Mouse (Mus musculus): ENCODE measurements around the gene Igsf3. TPM values are rescaled to one million over a fixed set of nuclear protein-coding genes. Genes with fewer than 3 reads are reported as not detected.

Gene Igsf3
- total RNA-seq, 1 experiment, result 22.9 TPM

GRCm38 (mm10) chr3:101365081-101365612 is 11.7 kb upstream of the Igsf3 start:
- Histone ChIP-seq H3K4me1 (ENCODE audit: control insufficient read depth in 2 of 2, insufficient read depth in 2 of 2, low read length in 2 of 2, poor library complexity in 1 of 2) (peaks cover 8 to 15% of the 10 kb centered on the region in 2 experiments; a peak in 3 of 4 replicates), H3K27ac (ENCODE audit: insufficient read depth, low read depth, low read length, poor library complexity, severe bottlenecking) (no peak overlapping the region), H3K9me3 (ENCODE audit: control insufficient read depth, insufficient read depth, low read depth, low read length) (no peaks in the 10 kb centered on the region), H3K9ac (ENCODE audit: insufficient read depth, low read depth, low read length, poor library complexity, severe bottlenecking) (no peak overlapping the region), H3K36me3 (ENCODE audit: control insufficient read depth, insufficient read depth, low read length, poor library complexity, severe bottlenecking) (no peaks in the 10 kb centered on the region), H3K4me3 (ENCODE audit: insufficient read depth in 1 of 2, low read depth in 1 of 2, low read length in 2 of 2, poor library complexity in 1 of 2, severe bottlenecking in 1 of 2) (no peak overlapping the region)
- DNase-seq (ENCODE audit: low read depth, low spot score), result no peak
- in situ Hi-C loops (cut with MboI; ENCODE audit: low sequenced_read_pairs in 2 of 2, unreplicated experiment in 2 of 2), result no loop called here
- no peak for TF ChIP-seq ZC3H11A (IDR thresholded peaks at IDR 0.05; ENCODE audit: borderline replicate concordance, low read depth, low read length)

GRCm38 (mm10) chr3:101365911-101366310 is 11.0 kb upstream of the Igsf3 start:
- H3K4me1 ChIP-seq (ENCODE audit: control insufficient read depth in 2 of 2, insufficient read depth in 2 of 2, low read length in 2 of 2, poor library complexity in 1 of 2), result peaks cover 8 to 15% of the 10 kb centered on the region in 2 experiments; a peak in 3 of 4 replicates
- TF ChIP-seq ZC3H11A (IDR thresholded peaks at IDR 0.05; ENCODE audit: borderline replicate concordance, low read depth, low read length) (no peak), MAFK (IDR thresholded peaks at IDR 0.05; ENCODE audit: insufficient read depth, low read depth, low read length) (no peak), HCFC1 (IDR thresholded peaks at IDR 0.05; ENCODE audit: borderline replicate concordance, insufficient read depth, low read length) (no peak), ZNF384 (IDR thresholded peaks at IDR 0.05; ENCODE audit: low read depth, low read length) (no peak), CHD2 (IDR thresholded peaks at IDR 0.05; ENCODE audit: low read depth, low read length) (no peak)
- H3K9me3 ChIP-seq (ENCODE audit: control insufficient read depth, insufficient read depth, low read depth, low read length), result no peaks in the 10 kb centered on the region
- in situ Hi-C loops (cut with MboI; ENCODE audit: low sequenced_read_pairs in 2 of 2, unreplicated experiment in 2 of 2), result no loop called here
- no peak for DNase-seq (ENCODE audit: low read depth, low spot score)
- no peaks in the 10 kb centered on the region for H3K36me3 ChIP-seq (ENCODE audit: control insufficient read depth, insufficient read depth, low read length, poor library complexity, severe bottlenecking)
- H3K4me3 ChIP-seq (ENCODE audit: insufficient read depth in 1 of 2, low read depth in 1 of 2, low read length in 2 of 2, poor library complexity in 1 of 2, severe bottlenecking in 1 of 2), result no peak overlapping the region
- no peak overlapping the region for H3K9ac ChIP-seq (ENCODE audit: insufficient read depth, low read depth, low read length, poor library complexity, severe bottlenecking)
- H3K27ac ChIP-seq (ENCODE audit: insufficient read depth, low read depth, low read length, poor library complexity, severe bottlenecking), result no peak overlapping the region

- no peak for DNase-seq (ENCODE audit: low read depth, low spot score)
- Histone ChIP-seq H3K4me3 (ENCODE audit: insufficient read depth in 1 of 2, low read depth in 1 of 2, low read length in 2 of 2, poor library complexity in 1 of 2, severe bottlenecking in 1 of 2) (no peak overlapping the region), H3K9me3 (ENCODE audit: control insufficient read depth, insufficient read depth, low read depth, low read length) (no peaks in the 10 kb centered on the region), H3K4me1 (ENCODE audit: control insufficient read depth in 2 of 2, insufficient read depth in 2 of 2, low read length in 2 of 2, poor library complexity in 1 of 2) (peaks cover 8 to 15% of the 10 kb centered on the region in 2 experiments; a peak in 3 of 4 replicates), H3K27ac (ENCODE audit: insufficient read depth, low read depth, low read length, poor library complexity, severe bottlenecking) (no peak overlapping the region), H3K36me3 (ENCODE audit: control insufficient read depth, insufficient read depth, low read length, poor library complexity, severe bottlenecking) (no peaks in the 10 kb centered on the region), H3K9ac (ENCODE audit: insufficient read depth, low read depth, low read length, poor library complexity, severe bottlenecking) (no peak overlapping the region)
- no peak for TF ChIP-seq ZNF384 (IDR thresholded peaks at IDR 0.05; ENCODE audit: low read depth, low read length)
- TF ChIP-seq ZC3H11A (IDR thresholded peaks at IDR 0.05; ENCODE audit: borderline replicate concordance, low read depth, low read length), result no peak
- TF ChIP-seq MAFK (IDR thresholded peaks at IDR 0.05; ENCODE audit: insufficient read depth, low read depth, low read length), result no peak
- no peak for TF ChIP-seq CHD2 (IDR thresholded peaks at IDR 0.05; ENCODE audit: low read depth, low read length)
- TF ChIP-seq HCFC1 (IDR thresholded peaks at IDR 0.05; ENCODE audit: borderline replicate concordance, insufficient read depth, low read length), result no peak
- in situ Hi-C loops (cut with MboI; ENCODE audit: low sequenced_read_pairs in 2 of 2, unreplicated experiment in 2 of 2), result no loop called here
These were observed 9.5 kb upstream of the Igsf3 start for GRCm38 (mm10) chr3:101367372-101367771.

GRCm38 (mm10) chr3:101369301-101369881 is 7.5 kb upstream of the Igsf3 start:
- TF ChIP-seq MAFK (IDR thresholded peaks at IDR 0.05; ENCODE audit: insufficient read depth, low read depth, low read length), result no peak
- TF ChIP-seq CHD2 (IDR thresholded peaks at IDR 0.05; ENCODE audit: low read depth, low read length), result no peak
- no peak for TF ChIP-seq HCFC1 (IDR thresholded peaks at IDR 0.05; ENCODE audit: borderline replicate concordance, insufficient read depth, low read length)
- TF ChIP-seq ZNF384 (IDR thresholded peaks at IDR 0.05; ENCODE audit: low read depth, low read length), result no peak
- no peak for TF ChIP-seq ZC3H11A (IDR thresholded peaks at IDR 0.05; ENCODE audit: borderline replicate concordance, low read depth, low read length)

More at GRCm38 (mm10) chr3:101369301-101369881, 7.5 kb upstream of the Igsf3 start:
- Histone ChIP-seq H3K36me3 (ENCODE audit: control insufficient read depth, insufficient read depth, low read length, poor library complexity, severe bottlenecking) (no peaks in the 10 kb centered on the region), H3K27ac (ENCODE audit: insufficient read depth, low read depth, low read length, poor library complexity, severe bottlenecking) (no peak overlapping the region), H3K9ac (ENCODE audit: insufficient read depth, low read depth, low read length, poor library complexity, severe bottlenecking) (no peak overlapping the region), H3K4me3 (ENCODE audit: insufficient read depth in 1 of 2, low read depth in 1 of 2, low read length in 2 of 2, poor library complexity in 1 of 2, severe bottlenecking in 1 of 2) (no peak overlapping the region), H3K4me1 (ENCODE audit: control insufficient read depth in 2 of 2, insufficient read depth in 2 of 2, low read length in 2 of 2, poor library complexity in 1 of 2) (peaks cover 7 to 13% of the 10 kb centered on the region in 2 experiments), H3K9me3 (ENCODE audit: control insufficient read depth, insufficient read depth, low read depth, low read length) (no peaks in the 10 kb centered on the region)
- in situ Hi-C loops (cut with MboI; ENCODE audit: low sequenced_read_pairs in 2 of 2, unreplicated experiment in 2 of 2), result no loop called here
- DNase-seq (ENCODE audit: low read depth, low spot score), result no peak

Data from ES-E14 (cell line).